Comparison of ENCODE assay signal across 22 mouse cellular contexts in the genomic region with DNA sequence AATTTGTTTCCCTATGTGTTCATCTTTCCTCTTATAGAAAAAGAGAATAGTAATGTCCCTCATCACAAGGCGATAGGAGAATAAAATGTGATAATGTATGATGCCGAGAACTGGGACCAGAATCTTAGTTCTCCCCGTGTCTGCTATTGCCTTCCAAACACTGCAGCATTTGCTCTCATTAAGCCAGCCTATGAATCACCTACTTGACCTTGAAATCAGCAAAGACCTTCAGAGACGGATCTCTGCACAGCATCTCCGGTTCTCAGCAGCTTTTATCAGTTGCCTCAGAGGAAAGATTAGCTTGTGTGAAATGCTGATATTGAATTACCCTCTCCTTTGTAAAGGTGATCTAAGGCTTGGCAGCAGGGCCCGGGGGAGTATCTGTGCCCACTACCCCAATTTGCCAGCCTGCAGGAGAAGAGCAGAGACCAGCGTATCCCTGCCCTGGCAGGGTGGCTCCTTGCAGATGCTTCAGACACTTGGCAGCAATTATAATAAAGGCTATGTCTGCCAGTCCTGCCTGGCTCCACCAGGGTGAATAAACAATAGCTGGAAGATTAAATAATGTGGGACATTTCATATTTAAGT.
DNase-seq lines count a peak whose midpoint lies in the region; ATAC-seq and TF ChIP-seq lines count a peak whose summit lies in the region.
"Had no signal": no experiment of that assay in that cellular context is flagged by ENCODE, and none has a peak within 500 bp of the region (broad histone marks: within the 10 kb centered on the region; RNA-seq: fewer than 3 reads in every experiment).

No protein-coding gene starts in this region.

- DNase-seq in heart, adult 11 months: peak; percentile 64
- DNase-seq in heart, postnatal 4 days: no peak
- DNase-seq in midbrain, embryonic 11.5 days (ENCODE audit: low spot score, missing footprints): no peak
- DNase-seq in hindbrain, postnatal 0 days (ENCODE audit: low spot score): peak; percentile 44
- no peak for DNase-seq in yolk sac, embryonic 10.5 days (ENCODE audit: low spot score)
- DNase-seq: adrenal gland, adult 8-10 months; cerebellum, adult 11 months; heart, postnatal 10 days; kidney, adult 8-10 months; kidney, postnatal 36 days; layer of hippocampus, adult 9-11 months; lung, embryonic 14.5 days; lung, postnatal 36 days; thymus, postnatal 14 days had no signal

- no peak overlapping the region for H3K4me3 ChIP-seq in midbrain, embryonic 13.5 days (replicated peaks)
- H3K4me3 ChIP-seq in midbrain, embryonic 11.5 days (ENCODE audit: low read depth, low read length): no peak overlapping the region
- H3K4me3 ChIP-seq in hindbrain, postnatal 0 days (ENCODE audit: low read length): no peak overlapping the region
- no peak overlapping the region for H3K4me3 ChIP-seq in neural tube, embryonic 14.5 days (ENCODE audit: low read depth, low read length)
- H3K4me3 ChIP-seq: embryonic facial prominence, embryonic 12.5 days; erythroblast, embryonic 14.5 days; limb, embryonic 12.5 days; liver, embryonic 12.5 days; myocyte had no signal

- H3K27me3 ChIP-seq in midbrain, embryonic 13.5 days: no peaks in the 10 kb centered on the region
- no peaks in the 10 kb centered on the region for H3K27me3 ChIP-seq in midbrain, embryonic 11.5 days (ENCODE audit: control insufficient read depth, insufficient read depth, low read length)
- H3K27me3 ChIP-seq in hindbrain, postnatal 0 days (ENCODE audit: insufficient read depth, low read length): no peaks in the 10 kb centered on the region
- no peaks in the 10 kb centered on the region for H3K27me3 ChIP-seq in neural tube, embryonic 14.5 days (ENCODE audit: control insufficient read depth, insufficient read depth, low read length)
- H3K27me3 ChIP-seq: embryonic facial prominence, embryonic 12.5 days; limb, embryonic 12.5 days; liver, embryonic 12.5 days had no signal

- H3K36me3 ChIP-seq in midbrain, embryonic 13.5 days: no peaks in the 10 kb centered on the region
- no peaks in the 10 kb centered on the region for H3K36me3 ChIP-seq in midbrain, embryonic 11.5 days (ENCODE audit: control insufficient read depth, insufficient read depth, low read length)
- no peaks in the 10 kb centered on the region for H3K36me3 ChIP-seq in hindbrain, postnatal 0 days (ENCODE audit: insufficient read depth, low read length)
- no peaks in the 10 kb centered on the region for H3K36me3 ChIP-seq in neural tube, embryonic 14.5 days (ENCODE audit: control insufficient read depth, insufficient read depth, low read length)
- H3K36me3 ChIP-seq: embryonic facial prominence, embryonic 12.5 days; limb, embryonic 12.5 days; liver, embryonic 12.5 days had no signal

- 0 out of 2 replicates have a peak, but pooled peaks have one; percentile 27 for ATAC-seq in midbrain, embryonic 13.5 days
- no peak for ATAC-seq in midbrain, embryonic 11.5 days (ENCODE audit: low FRiP score)
- 0 out of 2 replicates have a peak, but pooled peaks have one; percentile 49 for ATAC-seq in hindbrain, postnatal 0 days
- ATAC-seq in neural tube, embryonic 14.5 days (ENCODE audit: low read depth): no peak
- ATAC-seq: liver, embryonic 12.5 days had no signal

- peak overlapping the region; percentile 60; the same call in 1 of the 2 replicates for H3K27ac ChIP-seq in midbrain, embryonic 13.5 days
- H3K27ac ChIP-seq in midbrain, embryonic 11.5 days (ENCODE audit: low read depth, low read length): no peak overlapping the region
- H3K27ac ChIP-seq in hindbrain, postnatal 0 days: peak overlapping the region; percentile 68
- peak overlapping the region; percentile 1 for H3K27ac ChIP-seq in neural tube, embryonic 14.5 days (ENCODE audit: low read depth, low read length)
- H3K27ac ChIP-seq: embryonic facial prominence, embryonic 12.5 days; limb, embryonic 12.5 days; liver, embryonic 12.5 days had no signal

- H3K4me2 ChIP-seq in midbrain, embryonic 13.5 days (replicated peaks): no peak overlapping the region
- no peak overlapping the region for H3K4me2 ChIP-seq in midbrain, embryonic 11.5 days
- H3K4me2 ChIP-seq in hindbrain, postnatal 0 days (ENCODE audit: low read depth, low read length): no peak overlapping the region
- H3K4me2 ChIP-seq in neural tube, embryonic 14.5 days (ENCODE audit: low read depth, low read length): no peak overlapping the region
- H3K4me2 ChIP-seq: embryonic facial prominence, embryonic 12.5 days; heart, embryonic 11.5 days; limb, embryonic 12.5 days; liver, embryonic 12.5 days; lung, embryonic 14.5 days had no signal

- 67% methylated on average over 7 of the region's 7 CpGs for WGBS in midbrain, embryonic 13.5 days
- WGBS in midbrain, embryonic 11.5 days: 85% methylated on average over 7 of the region's 7 CpGs
- 51% methylated on average over 7 of the region's 7 CpGs for WGBS in hindbrain, postnatal 0 days
- WGBS in neural tube, embryonic 14.5 days: 64% methylated on average over 7 of the region's 7 CpGs

- peak; percentile 12; the same call in 1 of the 2 replicates for TF ChIP-seq CTCF in hindbrain, postnatal 0 days (IDR thresholded peaks at IDR 0.05; ENCODE audit: low read depth)

- H3K9ac ChIP-seq in midbrain, embryonic 13.5 days (replicated peaks): no peak overlapping the region
- no peak overlapping the region for H3K9ac ChIP-seq in midbrain, embryonic 11.5 days (ENCODE audit: low read length)
- H3K9ac ChIP-seq in hindbrain, postnatal 0 days (replicated peaks; ENCODE audit: low read length): no peak overlapping the region
- H3K9ac ChIP-seq in neural tube, embryonic 14.5 days (replicated peaks; ENCODE audit: low read depth, low read length): 0 out of 2 replicates have a peak overlapping the region, but pooled peaks have one; percentile 4
- H3K9ac ChIP-seq: embryonic facial prominence, embryonic 12.5 days; limb, embryonic 12.5 days; liver, embryonic 12.5 days; lung, embryonic 14.5 days had no signal

- 0 out of 2 replicates have a peak, but pooled peaks cover 2% of the 10 kb centered on the region for H3K9me3 ChIP-seq in midbrain, embryonic 13.5 days
- H3K9me3 ChIP-seq in midbrain, embryonic 11.5 days (ENCODE audit: control insufficient read depth, low read length): no peaks in the 10 kb centered on the region
- no peaks in the 10 kb centered on the region for H3K9me3 ChIP-seq in hindbrain, postnatal 0 days (ENCODE audit: low read length)
- no peaks in the 10 kb centered on the region for H3K9me3 ChIP-seq in neural tube, embryonic 14.5 days (ENCODE audit: control insufficient read depth, low read length)
- H3K9me3 ChIP-seq: limb, embryonic 12.5 days; liver, embryonic 12.5 days had no signal

- H3K4me1 ChIP-seq in midbrain, embryonic 13.5 days (replicated peaks): peaks cover 9% of the 10 kb centered on the region; the same call in 1 of the 2 replicates
- no peaks in the 10 kb centered on the region for H3K4me1 ChIP-seq in midbrain, embryonic 11.5 days (ENCODE audit: control insufficient read depth, insufficient read depth, low read length)
- H3K4me1 ChIP-seq in hindbrain, postnatal 0 days (ENCODE audit: insufficient read depth, low read length): peaks cover 9% of the 10 kb centered on the region; the same call in 1 of the 2 replicates
- H3K4me1 ChIP-seq in neural tube, embryonic 14.5 days (ENCODE audit: control insufficient read depth, insufficient read depth, low read length): no peaks in the 10 kb centered on the region
- H3K4me1 ChIP-seq: embryonic facial prominence, embryonic 12.5 days; limb, embryonic 12.5 days; liver, embryonic 12.5 days had no signal

Comparison
In these comparisons a context has a peak if more than half of its experiments do, and no peak if none do; other contexts are left out.
1. DNase-seq: peak in heart, adult 11 months (single experiment) and hindbrain, postnatal 0 days (single experiment); none in heart, postnatal 4 days (single experiment), midbrain, embryonic 11.5 days (single experiment) and yolk sac, embryonic 10.5 days (single experiment).
2. ATAC-seq: peak in midbrain, embryonic 13.5 days (single experiment) and hindbrain, postnatal 0 days (single experiment); none in midbrain, embryonic 11.5 days (single experiment) and neural tube, embryonic 14.5 days (single experiment).